Mouse (Mus musculus) liver, embryonic 14.5 days (tissue): Measurements from ENCODE around the gene Elmo1.

ENCODE experiments used
- CTCF ChIP-seq: IDR thresholded peaks from 2 replicates; pipeline ENCODE4 v1.5.1; 2016; ENCODE audit warnings: antibody characterized with exemption, low read depth, control low read depth
- EP300 ChIP-seq: IDR thresholded peaks from 2 replicates; pipeline ENCODE4 v1.6.1; 2016; ENCODE audit warnings: antibody characterized with exemption, low read depth

GRCm38 (mm10) chr13:20525844-20526243 lies 435.4 kb downstream of the Elmo1 start:
- TF ChIP-seq CTCF = no peak
- no peak for TF ChIP-seq EP300
